Mouse (Mus musculus) thymus, postnatal 36 days (tissue): Measurements from ENCODE around the gene Glrx3.

Experiments
- DNase-seq, 2 experiments: peaks; one replicate each; pipeline ENCODE4 v3.0.0; 2022; ENCODE audit warnings: mixed read lengths in 2 of 2

Gene Glrx3

DNA sequence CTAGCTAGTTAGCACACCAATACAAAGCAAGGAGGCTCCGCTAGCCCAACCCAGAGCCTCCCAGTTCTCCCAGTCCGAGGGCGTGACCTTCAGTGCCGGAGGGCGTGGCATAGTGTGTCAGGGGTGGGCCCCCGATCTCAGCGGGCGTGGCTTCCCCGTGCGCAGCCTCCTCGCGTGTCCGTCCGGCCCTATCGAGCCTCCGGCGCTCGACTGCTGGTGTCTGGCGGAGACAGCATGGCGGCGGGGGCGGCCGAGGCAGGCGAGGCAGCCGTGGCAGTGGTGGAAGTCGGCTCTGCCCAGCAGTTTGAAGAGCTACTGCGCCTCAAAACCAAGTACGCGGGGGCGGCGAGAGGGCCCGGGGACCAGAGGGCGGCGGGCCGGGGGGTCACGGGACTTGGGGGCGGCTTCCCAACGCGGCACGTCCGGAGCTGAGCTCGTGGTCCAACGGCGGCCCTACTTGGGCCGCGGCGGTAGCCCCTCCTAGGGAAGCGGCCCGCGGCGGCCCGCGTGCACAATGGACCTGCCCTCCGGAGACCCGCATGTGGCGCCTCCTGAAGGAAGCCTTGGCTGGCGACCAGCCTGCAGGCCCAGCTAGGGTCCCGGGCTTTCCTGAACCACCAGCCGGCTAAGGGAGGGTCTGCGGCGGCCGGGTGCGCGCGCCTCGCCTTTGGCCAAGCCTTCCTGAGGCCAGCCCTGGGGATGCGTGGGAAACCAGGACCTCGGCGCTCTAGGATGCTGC lies at the start of gene Glrx3:
Glrx3 (plus strand) TSS at position 175 of the 739 bp plus-strand sequence.
- DNase-seq: peak; percentile 97 to 98

GRCm38 (mm10) chr7:137387863-137388262 lies 49.6 kb upstream of the Glrx3 start:
- no peak for DNase-seq

GRCm38 (mm10) chr7:137395421-137395820 lies 42.0 kb upstream of the Glrx3 start:
- no peak for DNase-seq

DNA sequence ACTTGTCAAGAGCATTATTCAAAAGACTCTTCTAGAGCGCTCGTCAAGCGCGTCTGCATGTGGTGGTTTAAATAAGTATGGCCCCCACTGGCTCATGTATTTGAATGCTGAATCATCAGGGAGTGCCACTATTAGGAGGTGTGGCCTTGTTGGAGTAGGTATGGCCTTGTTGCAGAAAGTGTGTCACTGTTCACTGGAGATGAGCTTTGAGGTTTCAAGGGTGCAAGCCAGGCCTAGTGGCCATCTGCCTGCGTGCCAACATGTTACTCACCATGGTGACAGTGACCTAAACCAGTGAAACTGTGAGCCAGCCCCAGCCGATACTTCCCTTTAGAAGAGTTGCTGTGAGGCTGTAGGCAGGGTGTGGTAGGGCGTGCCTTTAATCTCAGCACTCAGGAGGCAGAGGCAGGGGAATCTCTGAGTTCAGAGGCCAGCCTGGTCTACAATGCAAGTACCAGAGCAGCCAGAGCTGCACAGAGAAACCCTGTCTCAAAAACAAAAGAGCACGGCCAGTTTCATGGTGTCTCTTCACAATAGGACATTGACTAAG lies 40.0 kb upstream of the Glrx3 start:
- DNase-seq: no peak

- DNase-seq: no peak
Measured at GRCm38 (mm10) chr7:137398973-137399372, 38.4 kb upstream of the Glrx3 start.

- no peak for DNase-seq
Measured at GRCm38 (mm10) chr7:137404146-137404545, 33.3 kb upstream of the Glrx3 start.

GRCm38 (mm10) chr7:137407428-137408058 lies 29.9 kb upstream of the Glrx3 start:
- DNase-seq: no peak

DNA sequence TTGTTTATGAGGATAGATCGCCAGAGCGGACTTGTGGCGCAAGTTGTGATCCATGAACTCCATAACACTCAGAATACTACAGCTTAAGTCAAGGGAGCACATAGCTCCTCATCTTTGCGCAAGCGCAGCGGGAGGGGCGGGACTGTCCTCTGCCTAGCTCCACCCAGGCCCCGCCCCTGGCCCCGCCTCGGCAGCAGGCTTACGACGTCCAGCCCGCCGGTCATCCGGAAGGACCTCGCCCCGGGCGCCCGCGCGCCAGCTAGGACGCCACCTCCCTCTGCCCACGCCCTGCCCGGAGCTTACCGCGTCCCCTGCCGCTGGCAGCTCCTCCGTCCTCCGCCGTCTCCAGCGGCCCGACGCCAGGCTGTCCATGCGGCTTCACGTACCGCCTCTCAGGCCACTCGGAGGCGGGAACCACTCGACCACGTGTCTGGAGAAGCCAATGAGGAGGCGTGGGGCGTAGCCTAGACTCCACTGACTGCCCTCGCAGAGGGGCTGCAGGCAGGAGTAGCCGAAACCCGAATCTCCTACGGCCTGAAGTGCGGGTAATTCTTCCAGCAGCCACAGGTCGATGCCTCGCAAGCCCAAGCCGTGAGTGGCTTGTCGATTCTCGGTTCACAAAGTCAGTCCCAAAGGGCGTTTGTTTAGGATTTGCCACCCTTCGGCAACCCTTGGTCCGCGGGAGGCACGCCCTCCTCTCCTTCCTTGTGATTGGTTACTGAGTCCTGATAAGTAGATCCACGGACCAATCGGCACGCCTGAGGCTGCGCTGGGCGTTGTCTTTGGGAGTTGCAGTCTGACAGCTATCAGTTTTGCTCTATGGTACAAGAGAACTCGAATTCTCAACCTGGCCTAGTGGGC lies 26.8 kb upstream of the Glrx3 start, which contains the start of gene 9430038I01Rik:
9430038I01Rik (minus strand) TSS at position 426 of the 861 bp plus-strand sequence.
- peak; percentile 94 to 96 for DNase-seq

DNA sequence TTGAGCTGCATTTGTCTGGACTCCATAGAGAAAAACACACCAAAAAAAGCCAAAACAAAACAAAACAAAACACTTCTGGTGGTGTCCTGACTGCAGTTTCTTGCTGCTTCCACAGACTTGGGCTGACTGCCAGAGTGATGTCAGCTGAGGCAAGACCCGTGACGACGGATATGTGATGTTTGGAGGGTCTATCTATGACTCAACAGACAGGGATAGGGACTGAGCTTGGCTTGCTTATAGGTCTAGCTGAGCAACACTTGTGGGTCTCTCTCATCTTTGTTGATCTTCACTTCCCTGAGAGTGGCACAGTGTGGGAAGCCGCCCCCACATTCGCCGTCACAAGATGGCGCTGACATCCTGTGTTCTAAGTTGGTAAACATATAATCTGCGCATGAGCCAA lies 22.7 kb upstream of the Glrx3 start:
- no peak for DNase-seq

- DNase-seq: no peak
Measured at GRCm38 (mm10) chr7:137420550-137420949, 16.9 kb upstream of the Glrx3 start.

GRCm38 (mm10) chr7:137421236-137421635 lies 16.2 kb upstream of the Glrx3 start:
- DNase-seq: no peak

DNA sequence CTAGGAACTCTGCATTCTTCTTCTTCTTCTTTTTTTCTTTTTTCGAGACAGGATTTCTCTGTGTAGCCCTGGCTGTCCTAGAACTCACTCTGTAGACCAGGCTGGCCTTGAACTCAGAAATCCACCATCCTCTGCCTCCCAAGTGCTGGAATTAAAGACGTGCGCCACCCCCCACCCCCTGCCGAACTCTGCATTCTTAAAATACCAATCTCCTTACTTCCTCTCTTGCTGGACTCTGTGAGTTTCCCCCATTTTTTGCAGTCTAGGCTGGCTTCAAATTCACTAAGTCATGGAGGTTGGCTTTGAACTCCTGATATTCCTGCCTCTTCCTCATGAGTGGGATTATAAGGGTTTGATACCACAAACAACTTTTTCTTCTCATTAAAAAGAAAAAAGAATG lies 10.7 kb upstream of the Glrx3 start:
- DNase-seq: no peak

DNA sequence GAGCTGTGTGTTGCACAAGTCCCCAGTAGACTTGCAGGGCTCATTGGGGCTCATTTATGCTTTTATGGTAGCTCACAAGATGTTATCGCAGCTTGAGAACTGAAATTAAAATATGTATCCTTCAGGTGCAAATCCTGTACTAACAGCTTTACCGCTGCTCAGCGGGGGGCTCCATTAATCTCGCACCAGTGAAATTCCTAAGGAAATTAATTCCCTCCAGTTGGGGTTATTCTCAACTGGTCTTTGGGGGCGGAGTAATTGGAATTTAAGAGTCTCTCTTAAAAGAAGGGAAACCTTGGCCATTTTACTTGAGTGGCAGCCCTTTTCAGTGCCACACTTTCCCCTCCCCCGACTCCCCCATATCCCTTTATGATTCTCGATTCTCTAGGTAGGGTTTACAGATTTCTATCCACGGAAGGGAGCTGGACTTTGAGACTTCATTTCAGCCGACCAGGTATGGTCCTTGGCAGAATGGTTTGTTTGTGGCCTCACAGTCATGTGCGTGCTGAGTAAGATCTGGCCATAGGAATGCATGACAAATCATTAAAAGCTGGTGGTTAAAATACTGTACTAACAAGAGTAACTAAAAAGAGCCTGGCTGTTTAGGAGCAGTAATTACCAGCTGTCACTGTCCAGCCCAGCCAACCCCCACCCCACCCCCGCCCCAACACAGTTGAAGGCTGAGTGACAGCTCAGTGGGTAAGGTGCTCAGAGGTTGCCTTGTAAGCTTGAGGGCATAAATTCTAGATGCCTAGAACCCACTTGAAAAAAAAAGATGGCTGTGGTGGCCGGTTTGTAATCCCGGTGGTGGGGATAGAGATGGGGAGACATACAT lies 5.4 kb upstream of the Glrx3 start:
- DNase-seq: no peak

GRCm38 (mm10) chr7:137436901-137437300 lies 513 bp upstream of the Glrx3 start:
- DNase-seq: no peak

GRCm38 (mm10) chr7:137438179-137438550 lies 751 bp downstream of the Glrx3 start:
- DNase-seq: peak; percentile 38 to 46

GRCm38 (mm10) chr7:137438962-137439361 lies 1.5 kb downstream of the Glrx3 start:
- DNase-seq: peak in 1 of 2 experiments; percentile 17

DNA sequence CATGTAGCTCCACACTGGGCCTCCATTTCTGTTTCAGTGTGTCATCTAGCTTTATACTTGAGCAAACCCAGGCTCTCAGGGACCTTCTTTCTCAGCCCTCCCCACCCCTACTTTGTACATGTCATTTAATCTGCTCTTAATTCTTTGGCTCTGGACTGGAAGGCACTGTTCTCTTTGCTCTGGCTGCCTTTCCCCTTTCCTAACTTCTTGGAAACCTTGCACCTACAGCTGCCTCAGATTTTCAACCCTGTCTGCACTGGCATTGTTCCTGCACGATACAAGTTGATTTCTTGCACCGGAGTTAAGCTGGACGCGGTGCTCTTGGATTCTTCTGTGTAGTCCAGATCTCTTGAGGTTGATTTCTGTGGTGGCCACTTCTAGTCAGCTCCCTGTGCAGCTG lies 5.5 kb downstream of the Glrx3 start:
- DNase-seq: no peak

- DNase-seq: no peak
Measured at GRCm38 (mm10) chr7:137445321-137445720, 7.9 kb downstream of the Glrx3 start.

GRCm38 (mm10) chr7:137461396-137461795 lies 24.0 kb downstream of the Glrx3 start:
- DNase-seq: no peak

DNA sequence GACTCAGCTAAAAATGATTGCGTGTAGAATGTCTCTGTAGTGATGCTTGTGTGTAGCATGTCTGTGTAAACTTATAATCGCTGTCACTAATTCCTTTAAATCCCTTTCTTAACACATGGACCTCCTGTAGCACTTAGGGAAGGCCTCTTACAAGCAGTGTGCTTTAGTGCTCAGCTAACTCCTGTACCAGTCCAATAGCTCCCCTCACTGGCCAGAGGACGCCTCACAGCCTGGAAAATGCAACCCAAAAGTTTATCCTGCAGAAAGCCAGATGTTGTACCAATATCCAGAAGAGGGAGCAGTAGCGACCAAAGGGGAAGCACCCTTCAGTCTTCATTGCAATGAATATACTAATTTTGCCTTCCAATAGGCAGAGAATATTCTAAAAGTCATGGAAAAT lies 30.8 kb downstream of the Glrx3 start:
- peak; percentile 27 to 34 for DNase-seq

DNA sequence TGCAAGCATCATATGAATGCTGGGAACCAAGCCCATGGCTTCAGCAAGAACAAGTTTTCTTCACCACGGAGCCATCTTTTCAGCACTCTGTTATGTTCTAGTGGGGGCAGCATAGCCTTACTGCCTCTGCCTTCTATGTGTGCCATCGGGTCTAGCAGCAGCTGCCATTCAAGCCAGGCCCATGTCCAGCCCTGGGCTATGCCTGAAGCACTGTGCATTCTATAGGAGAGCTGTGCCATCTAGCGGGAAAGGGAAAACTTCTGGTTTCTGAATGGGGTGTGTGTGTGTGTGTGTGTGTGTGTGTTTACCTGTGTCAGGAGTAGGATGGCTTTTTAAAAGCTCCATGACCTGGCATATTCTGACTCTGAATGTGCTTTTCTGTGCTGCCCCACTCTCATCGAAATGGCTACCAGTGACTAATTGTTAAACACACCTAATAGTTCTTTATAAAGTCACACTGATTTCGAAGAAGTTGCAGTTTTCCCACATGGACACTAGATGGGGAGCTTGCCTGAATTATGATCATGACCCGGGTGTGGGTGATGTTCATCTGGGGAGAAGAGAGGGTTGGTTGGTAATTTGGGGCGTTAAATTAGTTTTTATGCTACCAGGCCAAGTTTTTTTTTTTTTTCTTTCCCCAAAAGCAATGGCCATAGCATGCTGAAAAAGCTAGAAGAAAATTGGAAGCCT lies 34.2 kb downstream of the Glrx3 start:
- DNase-seq: no peak

- no peak for DNase-seq
Measured at GRCm38 (mm10) chr7:137472149-137472548, 34.7 kb downstream of the Glrx3 start.
